Mouse (Mus musculus) olfactory bulb, adult 2 months (tissue): ENCODE measurements around the gene Mrln.

ENCODE experiments used
- CTCF ChIP-seq: fragments of 200-500 bp; IDR thresholded peaks from 2 replicates; pipeline ENCODE4 v1.5.1; 2012; ENCODE audit warnings: low read depth, mild to moderate bottlenecking, low read length, moderate library complexity; ENCODE audit not compliant: insufficient read depth
- POLR2A ChIP-seq: fragments of 200-500 bp; IDR thresholded peaks from 2 replicates; pipeline ENCODE4 v1.6.1; 2012; ENCODE audit warnings: mild to moderate bottlenecking, low read depth, low read length, moderate library complexity; ENCODE audit not compliant: insufficient read depth

- TF ChIP-seq POLR2A: no peak
- no peak for TF ChIP-seq CTCF
Observed at GRCm38 (mm10) chr10:70242751-70243444, 38.4 kb downstream of the Mrln start.
